Mouse (Mus musculus) embryonic fibroblast, embryonic 13.5 days (primary cell): ENCODE measurements around the gene Ptcra. TPM values are rescaled to one million over a fixed set of nuclear protein-coding genes. Genes with fewer than 3 reads are reported as not detected.
A peak's percentile ranks its signal among the peaks of the same experiment; 100 is the strongest.

ENCODE experiments used
- H3K27ac ChIP-seq: 2 replicates; pipeline ENCODE4 v1.5.1; 2012; ENCODE audit warnings: low read length, control low read depth, inconsistent platforms; ENCODE audit not compliant: insufficient read depth
- H3K4me1 ChIP-seq: 2 replicates; pipeline ENCODE4 v1.6.1; 2011; ENCODE audit warnings: low read length; ENCODE audit not compliant: control insufficient read depth, insufficient read depth
- H3K4me3 ChIP-seq: 2 replicates; pipeline ENCODE4 v1.5.1; 2011; ENCODE audit warnings: mild to moderate bottlenecking, control low read depth, low read length; ENCODE audit not compliant: insufficient read depth
- CTCF ChIP-seq: IDR thresholded peaks from 2 replicates; pipeline ENCODE4 v1.5.1; 2011; ENCODE audit warnings: mild to moderate bottlenecking, control low read depth, low read length, moderate library complexity, borderline replicate concordance; ENCODE audit not compliant: insufficient read depth
- POLR2A ChIP-seq: IDR thresholded peaks from 2 replicates; pipeline ENCODE4 v1.6.1; 2011; ENCODE audit warnings: low read depth, mild to moderate bottlenecking, control low read depth, low read length, moderate library complexity
- polyA plus RNA-seq: library from polyadenylated mRNA; stranded (reverse); fragments of >200 nt; gene quantifications from 2 replicates; pipeline ENCODE4 v1.2.4, GENCODE M21; 2011; ENCODE audit warnings: low read depth; ENCODE audit not compliant: missing spikeins, insufficient read length

The Ptcra gene
- polyA plus RNA-seq, 1 experiment: not detected

- TF ChIP-seq CTCF (no peak), POLR2A (no peak)
- Histone ChIP-seq H3K27ac (no peak overlapping the region), H3K4me1 (no peaks in the 10 kb centered on the region), H3K4me3 (peak overlapping the region; percentile 93)
Measured at GRCm38 (mm10) chr17:46711612-46712271, 51.8 kb downstream of the Ptcra start.

DNA sequence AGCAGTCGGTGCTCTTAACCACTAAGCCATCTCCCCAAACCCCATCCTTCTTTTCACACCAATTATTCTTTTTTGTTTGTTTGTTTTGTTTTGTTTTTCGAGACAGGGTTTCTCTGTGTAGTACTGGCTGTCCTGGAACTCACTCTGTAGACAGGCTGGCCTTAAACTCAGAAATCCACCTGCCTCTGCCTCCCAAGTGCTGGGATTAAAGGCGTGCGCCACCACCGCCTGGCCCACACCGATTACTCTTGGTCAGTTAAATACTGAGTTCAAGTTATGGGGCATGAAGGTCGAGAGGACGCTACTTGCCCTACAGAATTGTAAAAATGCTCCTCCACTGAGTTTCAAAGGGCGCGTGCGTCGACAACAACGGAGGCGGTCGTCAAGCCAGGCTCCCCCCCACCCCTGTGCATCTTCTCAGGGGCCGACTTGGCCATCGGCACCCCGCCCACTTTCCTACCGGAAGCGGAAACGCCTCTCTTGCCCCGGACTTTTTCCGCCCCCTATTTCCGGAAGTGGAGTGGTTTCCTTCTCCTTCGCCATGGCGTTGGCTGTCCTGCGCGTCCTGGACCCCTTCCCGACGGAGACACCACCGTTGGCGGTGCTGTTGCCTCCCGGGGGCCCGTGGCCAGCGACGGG lies 52.4 kb downstream of the Ptcra start, which contains the start of gene Pex6:
Gene Pex6, plus strand, starts transcription at position 505 of the 639 bp plus-strand sequence.
- TF ChIP-seq POLR2A (peak; percentile 80), CTCF (no peak)
- H3K4me3 ChIP-seq: peak within 1 kb of the TSS; percentile 93
- no peak within 1 kb of the TSS for H3K27ac ChIP-seq
- H3K4me1 ChIP-seq: no peaks in the 10 kb centered on the region

DNA sequence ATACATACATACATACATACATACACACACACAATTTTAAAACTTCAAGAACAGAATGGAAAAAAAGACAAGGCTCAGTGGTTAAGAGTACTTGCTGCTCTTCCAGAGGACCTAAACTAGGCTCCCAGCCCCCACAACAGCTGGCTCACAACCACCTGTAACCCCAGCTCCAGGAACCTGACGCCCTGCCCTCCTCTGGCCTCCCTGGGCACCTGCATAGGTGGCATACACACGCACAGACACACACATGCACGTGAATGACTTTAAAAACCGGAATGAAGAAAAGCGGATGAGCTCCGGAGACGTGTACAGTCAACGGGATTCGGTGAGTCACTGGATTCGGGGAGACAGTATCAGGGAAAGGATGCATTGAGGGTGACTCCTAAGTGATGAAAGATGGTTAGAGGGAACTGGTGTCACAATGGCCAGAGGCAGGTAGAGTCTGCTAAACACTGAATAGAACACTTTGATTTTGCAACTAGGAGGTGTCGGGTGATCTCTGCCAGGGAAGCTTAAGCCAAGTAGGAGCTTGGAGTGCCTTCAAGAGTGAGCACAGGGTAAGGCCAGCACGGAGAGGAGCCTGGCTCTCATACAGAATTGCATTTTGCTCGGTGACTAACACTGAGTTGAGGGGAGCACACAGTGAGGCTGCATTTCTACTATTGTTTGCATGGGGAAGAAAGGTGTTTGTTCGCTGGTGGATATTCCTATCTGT lies 57.0 kb downstream of the Ptcra start:
- TF ChIP-seq POLR2A (no peak), CTCF (no peak)
- H3K4me3 ChIP-seq: no peak overlapping the region
- H3K4me1 ChIP-seq: 0 out of 2 replicates have a peak, but pooled peaks cover under 1% of the 10 kb centered on the region
- no peak overlapping the region for H3K27ac ChIP-seq

Other genes starting within 250 kb of the Ptcra start
- 5.7 and 8.6 TPM in 2 replicates for gene Cul9, start 217.3 kb downstream of the Ptcra start, polyA plus RNA-seq
- 50.9 and 61.2 TPM in 2 replicates for gene Srf, start 207.5 kb downstream of the Ptcra start, polyA plus RNA-seq
- gene Ptk7, start 134.2 kb downstream of the Ptcra start, polyA plus RNA-seq: 145 and 172 TPM in 2 replicates
- 6.5 and 7.2 TPM in 2 replicates for gene Klc4, start 117.7 kb downstream of the Ptcra start, polyA plus RNA-seq
- 33.5 and 45.2 TPM in 2 replicates for gene Mrpl2, start 117.5 kb downstream of the Ptcra start, polyA plus RNA-seq
- 63.6 and 64.4 TPM in 2 replicates for gene Cul7, start 113.4 kb downstream of the Ptcra start, polyA plus RNA-seq
- gene Rrp36, start 89.4 kb downstream of the Ptcra start, polyA plus RNA-seq: 29.9 and 32.3 TPM in 2 replicates
- 111 and 122 TPM in 2 replicates for gene Mea1, start 84.9 kb downstream of the Ptcra start, polyA plus RNA-seq
- 54.6 and 62.1 TPM in 2 replicates for gene Klhdc3, start 82.8 kb downstream of the Ptcra start, polyA plus RNA-seq
- 57.6 and 72.1 TPM in 2 replicates for gene Ppp2r5d, start 58.6 kb downstream of the Ptcra start, polyA plus RNA-seq
- gene Pex6, start 52.2 kb downstream of the Ptcra start, polyA plus RNA-seq: 11.1 and 13.1 TPM in 2 replicates
- not detected in 2 replicates for gene Gnmt, start 34.5 kb downstream of the Ptcra start, polyA plus RNA-seq
- gene Cnpy3, start 11.5 kb downstream of the Ptcra start, polyA plus RNA-seq: 29.5 and 29.9 TPM in 2 replicates
- 13.9 and 17.9 TPM in 2 replicates for gene 2310039H08Rik, start 8.9 kb upstream of the Ptcra start, polyA plus RNA-seq
- 115 and 117 TPM in 2 replicates for gene Rpl7l1, start 19.0 kb upstream of the Ptcra start, polyA plus RNA-seq
- 9.4 and 14.0 TPM in 2 replicates for gene Bicral, start 94.8 kb upstream of the Ptcra start, polyA plus RNA-seq
- gene Tbcc, start 127.0 kb upstream of the Ptcra start, polyA plus RNA-seq: 11.5 and 16.5 TPM in 2 replicates
- gene Prph2, start 146.7 kb upstream of the Ptcra start, polyA plus RNA-seq: not detected in 2 replicates
- 69.1 and 71.8 TPM in 2 replicates for gene Ubr2, start 246.8 kb upstream of the Ptcra start, polyA plus RNA-seq